Mouse (Mus musculus) hindbrain, embryonic 11.5 days (tissue): ENCODE measurements around the gene Ddx5. TPM values are rescaled to one million over a fixed set of nuclear protein-coding genes. Genes with fewer than 3 reads are reported as not detected.

Source experiments
- ATAC-seq: fragments of 200-750 bp; cut with Nextera tagmentation; 2 replicates; pipeline ENCODE4 v1.8.0; 2017; ENCODE audit warnings: mild to moderate bottlenecking, moderate TSS enrichment, moderate library complexity; ENCODE audit not compliant: low FRiP score
- DNase-seq: peaks from one replicate; pipeline ENCODE4 v3.0.0-alpha.2; 2015; ENCODE audit warnings: low spot score
- H3K27ac ChIP-seq: fragments of 300-500 bp; sonication (generic); 2 replicates; pipeline ENCODE4 v1.5.1; 2014; ENCODE audit warnings: mild to moderate bottlenecking, low read depth, low read length
- H3K27me3 ChIP-seq: fragments of 300-500 bp; sonication (generic); 2 replicates; pipeline ENCODE4 v1.6.1; 2014; ENCODE audit warnings: mild to moderate bottlenecking, low read length, moderate library complexity, mixed read lengths; ENCODE audit not compliant: control insufficient read depth, insufficient read depth
- H3K36me3 ChIP-seq: fragments of 300-500 bp; sonication (generic); 2 replicates; pipeline ENCODE4 v1.6.1; 2014; ENCODE audit warnings: mild to moderate bottlenecking, low read length, moderate library complexity, mixed read lengths; ENCODE audit not compliant: control insufficient read depth, insufficient read depth
- H3K4me1 ChIP-seq: fragments of 300-500 bp; sonication (generic); replicated peaks from 2 replicates; pipeline ENCODE4 v1.6.1; 2014; ENCODE audit warnings: low read length, mixed read lengths; ENCODE audit not compliant: control insufficient read depth, insufficient read depth
- H3K4me2 ChIP-seq: fragments of 300-500 bp; sonication (generic); replicated peaks from 2 replicates; pipeline ENCODE4 v1.6.1; 2014; ENCODE audit warnings: mild to moderate bottlenecking, low read depth, low read length
- H3K4me3 ChIP-seq: fragments of 300-500 bp; sonication (generic); 2 replicates; pipeline ENCODE4 v1.5.1; 2014; ENCODE audit warnings: low read depth, low read length
- H3K9ac ChIP-seq: fragments of 300-500 bp; sonication (generic); 2 replicates; pipeline ENCODE4 v1.6.1; 2014; ENCODE audit warnings: low read depth, low read length
- H3K9me3 ChIP-seq: fragments of 300-500 bp; sonication (generic); 2 replicates; pipeline ENCODE4 v1.6.1; 2016; ENCODE audit warnings: low read length; ENCODE audit not compliant: control insufficient read depth
- WGBS: fragments of 180-500 bp; shearing (Covaris S2); extraction: QIAGEN DNeasy Blood & Tissue Kit; methylation state at CpG from one replicate; pipeline ENCODE4 v1.1.7; 2014; 5-methylcytosine and 5-hydroxymethylcytosine counted together
- polyA plus RNA-seq: library from polyadenylated mRNA; unstranded; fragments of >200 nt; fragmentation: Nextera tagmentation; extraction: Ambion mirVana; gene quantifications from 2 replicates; pipeline ENCODE4 v1.2.1, GENCODE M21; 2014

Ddx5 gene
- polyA plus RNA-seq, 1 experiment from 2014 or later, result 600 TPM

- H3K4me3 ChIP-seq, result no peak overlapping the region
- peaks cover 15% of the 10 kb centered on the region for H3K36me3 ChIP-seq
- no peaks in the 10 kb centered on the region for H3K4me1 ChIP-seq
- DNase-seq (no peak), ATAC-seq (no peak)
- WGBS, result 93% methylated on average over 9 of the region's 9 CpGs
- no peak overlapping the region for H3K4me2 ChIP-seq
- no peak overlapping the region for H3K9ac ChIP-seq
- no peaks in the 10 kb centered on the region for H3K27me3 ChIP-seq
- no peak overlapping the region for H3K27ac ChIP-seq
- H3K9me3 ChIP-seq, result no peaks in the 10 kb centered on the region
Observed at GRCm38 (mm10) chr11:106819595-106819994, 30.6 kb upstream of the Ddx5 start.

- no peaks in the 10 kb centered on the region for H3K27me3 ChIP-seq
- ATAC-seq (no peak), DNase-seq (no peak)
- WGBS, result 89% methylated on average over 9 of the region's 9 CpGs
- H3K9ac ChIP-seq, result no peak overlapping the region
- no peaks in the 10 kb centered on the region for H3K9me3 ChIP-seq
- peaks cover 9% of the 10 kb centered on the region for H3K36me3 ChIP-seq
- H3K4me2 ChIP-seq, result no peak overlapping the region
- no peak overlapping the region for H3K4me3 ChIP-seq
- H3K27ac ChIP-seq, result no peak overlapping the region
- H3K4me1 ChIP-seq, result no peaks in the 10 kb centered on the region
Observed at GRCm38 (mm10) chr11:106818341-106818740, 29.4 kb upstream of the Ddx5 start.

- Histone ChIP-seq H3K36me3 (peaks cover 9% of the 10 kb centered on the region), H3K9ac (no peak overlapping the region), H3K27me3 (no peaks in the 10 kb centered on the region), H3K4me3 (no peak overlapping the region), H3K4me2 (no peak overlapping the region), H3K27ac (no peak overlapping the region), H3K4me1 (no peaks in the 10 kb centered on the region), H3K9me3 (no peaks in the 10 kb centered on the region)
- WGBS, result 95% methylated on average over 6 of the region's 6 CpGs
- ATAC-seq (no peak), DNase-seq (no peak)
Observed at GRCm38 (mm10) chr11:106817808-106818207, 28.8 kb upstream of the Ddx5 start.

- ATAC-seq, result no peak
- peaks cover 9% of the 10 kb centered on the region for H3K36me3 ChIP-seq
- H3K9me3 ChIP-seq, result no peaks in the 10 kb centered on the region
- H3K27ac ChIP-seq, result no peak overlapping the region
- no peaks in the 10 kb centered on the region for H3K27me3 ChIP-seq
- H3K4me3 ChIP-seq, result no peak overlapping the region
- H3K4me2 ChIP-seq, result no peak overlapping the region
- 90% methylated on average over 3 of the region's 3 CpGs for WGBS
- no peak for DNase-seq
- H3K9ac ChIP-seq, result no peak overlapping the region
- H3K4me1 ChIP-seq, result no peaks in the 10 kb centered on the region
Observed at GRCm38 (mm10) chr11:106817156-106817555, 28.2 kb upstream of the Ddx5 start.

- Histone ChIP-seq H3K9ac (no peak overlapping the region), H3K4me3 (no peak overlapping the region), H3K9me3 (no peaks in the 10 kb centered on the region), H3K4me1 (no peaks in the 10 kb centered on the region), H3K27ac (no peak overlapping the region), H3K36me3 (peaks cover 9% of the 10 kb centered on the region), H3K4me2 (no peak overlapping the region), H3K27me3 (no peaks in the 10 kb centered on the region)
- ATAC-seq, result no peak
- no peak for DNase-seq
- 80% methylated on average over 7 of the region's 7 CpGs for WGBS
Observed at GRCm38 (mm10) chr11:106816316-106816715, 27.3 kb upstream of the Ddx5 start.

GRCm38 (mm10) chr11:106815761-106816160 lies 26.8 kb upstream of the Ddx5 start:
- Histone ChIP-seq H3K4me1 (no peaks in the 10 kb centered on the region), H3K9ac (no peak overlapping the region), H3K27me3 (no peaks in the 10 kb centered on the region), H3K4me3 (no peak overlapping the region), H3K36me3 (peaks cover 9% of the 10 kb centered on the region), H3K9me3 (no peaks in the 10 kb centered on the region), H3K27ac (no peak overlapping the region), H3K4me2 (no peak overlapping the region)
- no peak for ATAC-seq
- no peak for DNase-seq
- 89% methylated on average over 2 of the region's 2 CpGs for WGBS

- Histone ChIP-seq H3K4me1 (no peaks in the 10 kb centered on the region), H3K36me3 (peaks cover 9% of the 10 kb centered on the region), H3K4me2 (no peak overlapping the region), H3K27ac (no peak overlapping the region), H3K9ac (no peak overlapping the region), H3K4me3 (no peak overlapping the region), H3K27me3 (no peaks in the 10 kb centered on the region), H3K9me3 (no peaks in the 10 kb centered on the region)
- DNase-seq (no peak), ATAC-seq (no peak)
- WGBS, result 94% methylated on average over 2 of the region's 2 CpGs
Observed at GRCm38 (mm10) chr11:106815331-106815730, 26.3 kb upstream of the Ddx5 start.

- Histone ChIP-seq H3K36me3 (peaks cover 8% of the 10 kb centered on the region), H3K27me3 (no peaks in the 10 kb centered on the region), H3K4me2 (no peak overlapping the region), H3K27ac (no peak overlapping the region), H3K4me3 (no peak overlapping the region), H3K4me1 (no peaks in the 10 kb centered on the region), H3K9ac (no peak overlapping the region), H3K9me3 (no peaks in the 10 kb centered on the region)
- 76% methylated on average over 14 of the region's 14 CpGs for WGBS
- DNase-seq (no peak), ATAC-seq (no peak)
Observed at GRCm38 (mm10) chr11:106814601-106815320, 25.8 kb upstream of the Ddx5 start.

- no peaks in the 10 kb centered on the region for H3K27me3 ChIP-seq
- H3K9me3 ChIP-seq, result no peaks in the 10 kb centered on the region
- no peak overlapping the region for H3K4me3 ChIP-seq
- no peak for DNase-seq
- WGBS, result 96% methylated on average over 7 of the region's 7 CpGs
- H3K4me2 ChIP-seq, result no peak overlapping the region
- H3K9ac ChIP-seq, result no peak overlapping the region
- no peak for ATAC-seq
- H3K36me3 ChIP-seq, result peaks cover 3% of the 10 kb centered on the region
- H3K4me1 ChIP-seq, result no peaks in the 10 kb centered on the region
- H3K27ac ChIP-seq, result no peak overlapping the region
Observed at GRCm38 (mm10) chr11:106812410-106813136, 23.6 kb upstream of the Ddx5 start.
